Mouse (Mus musculus) hematopoietic stem cell, adult 5-6 weeks (primary cell): ENCODE data around the gene Lrrc49. TPM values are rescaled to one million over a fixed set of nuclear protein-coding genes. Genes with fewer than 3 reads are reported as not detected.

ENCODE experiments used
- ATAC-seq, 2 experiments: fragments of 125-278 bp in 1 of 2; replicated peaks in 1 of 2; 2 replicates each; pipeline ENCODE4 v1.8.0; 2016 to 2017; ENCODE audit warnings: inconsistent platforms in 2 of 2, mild to moderate bottlenecking in 2 of 2, moderate number of reproducible peaks in 2 of 2, low read depth in 1 of 2, moderate TSS enrichment in 1 of 2; ENCODE audit not compliant: low FRiP score in 2 of 2, poor library complexity in 2 of 2, severe bottlenecking in 2 of 2, insufficient read depth in 1 of 2, low TSS enrichment in 1 of 2
- total RNA-seq: library from RNA; stranded (forward); fragments of 172-1452, 232-1000 nt; gene quantifications from 2 replicates; pipeline ENCODE4 v1.2.3, GENCODE M21; 2017

The Lrrc49 gene
- total RNA-seq, 1 experiment from 2014 or later, result 35.5 TPM

GRCm38 (mm10) chr9:60616946-60617345, 71.0 kb downstream of the Lrrc49 start:
- no peak for ATAC-seq

GRCm38 (mm10) chr9:60616359-60616758, 71.6 kb downstream of the Lrrc49 start:
- ATAC-seq, result no peak

- ATAC-seq, result no peak
Measured at GRCm38 (mm10) chr9:60612260-60612659, 75.7 kb downstream of the Lrrc49 start.

GRCm38 (mm10) chr9:60610194-60610593, 77.8 kb downstream of the Lrrc49 start:
- ATAC-seq, result no peak

GRCm38 (mm10) chr9:60608857-60609256, 79.1 kb downstream of the Lrrc49 start:
- ATAC-seq, result no peak

GRCm38 (mm10) chr9:60608086-60608485, 79.9 kb downstream of the Lrrc49 start:
- ATAC-seq, result no peak

- ATAC-seq, result no peak
Measured at GRCm38 (mm10) chr9:60604971-60605370, 83.0 kb downstream of the Lrrc49 start.

- ATAC-seq, result peak; percentile 17 to 66; a peak in 1 of 4 replicates
Measured at GRCm38 (mm10) chr9:60601936-60602335, 86.0 kb downstream of the Lrrc49 start.

GRCm38 (mm10) chr9:60600273-60600672, 87.7 kb downstream of the Lrrc49 start:
- ATAC-seq, result no peak

- peak; percentile 72 to 83 for ATAC-seq
Measured at GRCm38 (mm10) chr9:60599489-60599888, 88.5 kb downstream of the Lrrc49 start.

- ATAC-seq, result no peak
Measured at GRCm38 (mm10) chr9:60595406-60595805, 92.6 kb downstream of the Lrrc49 start.

GRCm38 (mm10) chr9:60592974-60593373, 95.0 kb downstream of the Lrrc49 start:
- no peak for ATAC-seq

GRCm38 (mm10) chr9:60592363-60592762, 95.6 kb downstream of the Lrrc49 start:
- ATAC-seq, result no peak

- no peak for ATAC-seq
Measured at GRCm38 (mm10) chr9:60590871-60591624, 96.9 kb downstream of the Lrrc49 start.

- no peak for ATAC-seq
Measured at GRCm38 (mm10) chr9:60588914-60589313, 99.0 kb downstream of the Lrrc49 start.

- no peak for ATAC-seq
Measured at GRCm38 (mm10) chr9:60586920-60587319, 101.0 kb downstream of the Lrrc49 start.

- no peak for ATAC-seq
Measured at GRCm38 (mm10) chr9:60585206-60585605, 102.8 kb downstream of the Lrrc49 start.

GRCm38 (mm10) chr9:60582553-60582952, 105.4 kb downstream of the Lrrc49 start:
- no peak for ATAC-seq

GRCm38 (mm10) chr9:60573011-60573410, 114.9 kb downstream of the Lrrc49 start:
- no peak for ATAC-seq
